Mouse (Mus musculus) cerebellum, adult 9-10 months (tissue): ENCODE data around the gene Plin4.
"Not testable (repeated sequence)": the region's sequence is repeated elsewhere in the genome, so short reads cannot be mapped to it uniquely, and the experiment has no call there.

ENCODE experiments used
- DNase-seq: peaks from one replicate; pipeline ENCODE4 v3.0.0; 2022

Plin4 gene

GRCm38 (mm10) chr17:56125276-56125630 is 15.7 kb upstream of the Plin4 start:
- DNase-seq = no peak

- no peak for DNase-seq
Observed at GRCm38 (mm10) chr17:56124377-56125275, 15.0 kb upstream of the Plin4 start.

GRCm38 (mm10) chr17:56123681-56124340 is 14.2 kb upstream of the Plin4 start:
- DNase-seq = no peak

- DNase-seq = no peak
Observed at GRCm38 (mm10) chr17:56123161-56123560, 13.6 kb upstream of the Plin4 start.

- no peak for DNase-seq
Observed at GRCm38 (mm10) chr17:56121826-56122225, 12.2 kb upstream of the Plin4 start, which contains the start of gene Lrg1. Gene Lrg1 (minus strand): TSS chr17:56122001.

DNA sequence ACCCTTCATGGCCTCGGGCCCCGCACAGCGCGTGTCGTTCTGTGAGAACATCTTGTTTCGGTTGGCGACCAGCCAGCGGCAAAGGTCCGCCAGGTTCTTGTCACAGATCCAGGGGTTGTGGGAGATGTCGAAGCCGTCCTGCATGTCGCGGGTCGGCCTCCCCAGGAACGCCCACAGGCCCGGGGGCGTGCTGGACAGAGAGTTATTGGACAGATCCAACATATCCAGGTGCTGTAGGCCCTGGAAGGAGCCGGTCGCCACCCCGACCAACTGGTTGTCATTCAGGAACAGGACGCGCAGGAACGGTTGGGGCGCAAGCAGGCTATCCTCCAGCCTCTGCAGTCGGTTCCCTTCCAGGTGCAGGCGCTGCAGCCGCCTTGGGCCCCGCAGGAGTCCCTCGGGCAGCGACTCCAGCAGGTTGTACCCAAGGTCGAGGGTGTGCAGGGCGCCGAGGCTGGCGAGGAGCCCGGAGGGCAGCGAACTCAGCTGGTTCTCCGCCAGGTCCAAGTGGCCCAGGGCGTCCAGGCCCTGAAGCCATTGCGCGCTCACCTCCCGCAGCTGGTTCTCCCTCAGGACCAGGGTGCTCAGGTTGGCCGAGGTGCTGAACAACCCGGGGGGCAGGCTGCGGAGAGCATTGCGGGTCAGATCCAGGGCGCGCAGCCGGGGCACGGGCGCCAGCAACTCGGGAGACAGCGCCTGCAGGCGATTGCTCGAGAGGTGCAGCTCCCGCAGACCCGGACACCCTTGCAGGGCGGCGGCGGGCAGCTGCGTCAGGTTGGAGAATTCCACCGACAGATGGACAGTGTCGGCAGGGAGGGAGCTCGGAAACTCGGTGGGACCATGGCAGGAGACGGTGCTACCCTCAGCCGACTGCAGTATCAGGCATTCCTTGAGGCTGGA is 10.6 kb upstream of the Plin4 start:
- no peak for DNase-seq

DNA sequence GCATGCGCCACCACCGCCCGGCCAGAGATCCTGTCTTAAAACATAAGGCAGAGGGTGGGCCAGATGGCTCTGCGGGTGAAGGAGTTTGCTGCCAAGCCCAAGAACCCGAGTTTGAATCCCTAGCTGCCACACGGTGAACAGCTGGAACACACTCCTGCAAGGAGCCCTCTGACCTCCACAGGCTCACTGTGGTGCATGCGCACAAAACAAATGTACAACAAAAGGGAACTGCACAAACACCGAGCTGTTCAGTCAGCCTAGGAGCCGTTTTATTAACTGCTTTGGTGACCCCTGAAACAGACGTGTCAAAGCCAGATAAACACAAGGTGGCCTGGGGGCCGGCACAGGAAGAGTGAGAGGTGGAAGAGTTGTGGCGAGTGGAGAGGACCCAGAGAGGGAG is 9.8 kb upstream of the Plin4 start:
- DNase-seq = no peak

DNA sequence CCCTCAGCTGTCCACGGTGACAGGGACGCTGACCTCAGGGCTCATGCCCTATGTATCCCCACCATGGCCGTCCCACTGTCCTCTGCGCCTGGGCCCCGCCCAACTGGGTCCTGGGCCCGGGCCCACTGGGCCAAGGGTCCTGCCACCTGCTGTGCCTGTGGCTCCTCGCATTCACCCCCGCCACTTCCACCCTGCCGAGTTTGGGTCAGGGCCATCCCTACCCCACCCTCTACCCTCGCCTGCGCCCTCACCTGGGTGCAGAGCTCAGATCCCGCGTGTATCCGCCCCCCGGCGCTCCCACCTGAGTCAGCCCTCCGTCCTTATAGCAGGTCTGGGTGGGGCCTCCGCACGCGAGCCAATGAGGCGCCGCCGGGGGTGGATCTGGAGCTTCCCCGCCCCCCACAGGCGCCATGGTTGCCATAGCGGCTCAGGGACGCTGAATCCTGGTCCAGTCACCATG is 7.7 kb upstream of the Plin4 start, which contains the start of gene Plin5:
Gene Plin5 (minus strand): TSS at position 346 of the 460 bp plus-strand sequence.
- no peak for DNase-seq

- no peak for DNase-seq
Observed at GRCm38 (mm10) chr17:56116193-56116592, 6.6 kb upstream of the Plin4 start.

DNA sequence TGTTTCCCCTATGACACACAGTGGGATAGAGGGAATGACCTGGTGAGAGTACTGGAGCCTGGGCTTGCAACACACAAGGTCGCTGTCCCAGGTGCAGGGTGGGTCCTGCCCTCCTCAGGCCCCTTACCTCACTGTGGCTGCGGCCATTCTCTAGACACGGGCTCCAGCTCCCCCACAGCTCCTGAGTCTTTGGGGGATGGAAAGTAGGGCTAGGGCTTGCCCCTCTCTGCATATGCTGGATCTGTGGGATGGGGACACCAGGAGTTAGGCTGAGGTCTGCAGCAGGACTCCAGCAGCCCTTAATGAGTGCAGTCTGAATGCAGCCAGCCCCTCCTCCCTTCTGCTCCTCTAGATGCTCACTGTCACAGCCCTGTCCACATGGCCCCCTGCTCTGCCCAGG is 3.1 kb upstream of the Plin4 start:
- no peak for DNase-seq

GRCm38 (mm10) chr17:56111864-56112263 is 2.3 kb upstream of the Plin4 start:
- peak; percentile 81 for DNase-seq

- no peak for DNase-seq
Observed at GRCm38 (mm10) chr17:56111021-56111420, 1.4 kb upstream of the Plin4 start.

DNA sequence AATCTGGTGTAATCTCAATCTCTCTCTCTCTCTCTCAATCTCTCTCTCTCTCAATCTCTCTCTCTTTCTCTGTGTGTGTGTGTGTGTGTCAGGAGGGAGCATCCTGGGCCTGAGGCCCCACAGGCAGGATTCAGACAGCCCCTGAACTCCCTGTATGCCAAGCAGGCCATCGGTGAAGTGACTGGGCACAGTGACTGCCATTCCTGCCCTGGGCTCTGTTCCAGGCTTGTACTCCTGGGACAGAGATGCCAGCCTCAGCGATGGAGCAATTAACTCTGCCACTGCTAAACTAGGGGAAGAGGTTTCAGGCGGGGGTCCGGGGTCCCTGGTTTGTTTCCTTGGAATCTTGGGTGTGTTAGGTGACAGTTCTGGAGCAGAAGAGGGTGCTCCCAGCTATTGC is 968 bp upstream of the Plin4 start:
- DNase-seq = no peak

DNA sequence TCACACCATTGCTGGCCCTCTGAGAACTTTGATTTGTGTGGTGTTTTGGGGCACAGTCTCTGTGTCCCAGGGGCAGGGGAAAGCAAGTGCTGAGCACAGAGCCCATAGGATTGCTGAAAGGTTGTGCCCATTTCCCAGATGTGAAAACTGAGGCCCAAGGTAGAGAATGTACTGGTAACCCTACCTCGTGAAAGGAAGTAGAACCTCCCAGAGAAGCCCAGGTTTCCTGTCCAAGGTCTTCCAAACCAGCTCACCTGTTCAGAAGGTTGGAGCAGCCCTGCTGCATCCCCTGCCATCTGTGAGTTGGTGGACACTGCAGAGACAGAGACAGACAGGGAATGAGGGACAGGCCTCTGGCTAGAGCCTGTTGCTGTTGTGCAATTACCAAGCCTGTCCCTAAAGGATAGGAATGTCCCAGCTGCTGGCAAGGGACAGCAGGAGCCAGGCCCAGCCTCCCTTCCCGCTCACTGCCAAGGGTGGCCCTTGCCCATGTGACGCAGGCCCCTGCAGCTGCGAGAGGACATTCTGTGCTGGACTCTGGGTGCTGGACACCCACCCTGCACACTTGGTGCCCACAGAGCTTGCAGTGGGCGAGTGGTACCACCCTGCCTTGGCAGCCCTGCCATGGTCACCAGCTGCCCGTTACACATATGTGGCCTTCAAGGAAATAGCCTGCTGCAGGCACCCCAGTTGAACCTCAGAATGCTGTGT is 1.1 kb downstream of the Plin4 start:
- no peak for DNase-seq

- DNase-seq = no peak
Observed at GRCm38 (mm10) chr17:56107736-56108135, 1.9 kb downstream of the Plin4 start.

DNA sequence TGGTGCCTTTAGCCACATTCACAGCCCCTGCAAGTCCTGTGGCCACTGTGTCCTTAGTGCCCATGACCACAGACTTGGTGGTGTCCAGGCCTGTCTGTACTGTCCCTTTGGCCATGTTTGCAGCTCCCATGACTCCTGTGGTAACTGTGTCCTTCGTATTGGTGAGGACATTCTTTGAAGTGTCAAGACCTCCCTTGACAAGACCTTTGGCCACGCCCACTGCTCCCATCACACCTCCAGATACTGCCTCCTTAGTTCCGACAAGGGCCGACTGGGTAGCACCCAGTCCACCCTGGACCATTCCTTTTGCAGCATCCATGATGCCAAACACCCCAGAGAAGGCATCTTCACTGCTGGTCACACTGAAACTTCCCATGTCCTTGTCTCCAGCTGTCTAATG is 2.6 kb downstream of the Plin4 start:
- no peak for DNase-seq

DNA sequence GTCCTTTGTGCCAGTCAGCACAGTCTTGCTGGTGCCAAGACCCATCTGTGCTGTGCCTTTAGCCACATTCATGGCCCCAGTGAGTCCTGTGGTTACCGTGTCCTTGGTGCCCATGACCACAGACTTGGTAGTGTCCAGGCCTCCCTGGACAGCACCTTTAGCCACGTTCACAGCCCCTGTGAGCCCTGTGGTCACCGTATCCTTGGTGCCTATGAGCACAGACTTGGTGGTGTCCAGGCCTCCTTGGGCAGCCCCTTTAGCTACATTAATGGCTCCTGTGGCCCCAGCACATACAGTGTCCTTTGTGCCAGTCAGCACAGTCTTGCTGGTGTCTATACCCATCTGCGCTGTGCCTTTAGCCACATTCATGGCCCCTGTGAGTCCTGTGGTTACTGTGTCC is 3.2 kb downstream of the Plin4 start:
- DNase-seq = not testable (repeated sequence)

GRCm38 (mm10) chr17:56104821-56105220 is 4.8 kb downstream of the Plin4 start:
- DNase-seq = not testable (repeated sequence)

DNA sequence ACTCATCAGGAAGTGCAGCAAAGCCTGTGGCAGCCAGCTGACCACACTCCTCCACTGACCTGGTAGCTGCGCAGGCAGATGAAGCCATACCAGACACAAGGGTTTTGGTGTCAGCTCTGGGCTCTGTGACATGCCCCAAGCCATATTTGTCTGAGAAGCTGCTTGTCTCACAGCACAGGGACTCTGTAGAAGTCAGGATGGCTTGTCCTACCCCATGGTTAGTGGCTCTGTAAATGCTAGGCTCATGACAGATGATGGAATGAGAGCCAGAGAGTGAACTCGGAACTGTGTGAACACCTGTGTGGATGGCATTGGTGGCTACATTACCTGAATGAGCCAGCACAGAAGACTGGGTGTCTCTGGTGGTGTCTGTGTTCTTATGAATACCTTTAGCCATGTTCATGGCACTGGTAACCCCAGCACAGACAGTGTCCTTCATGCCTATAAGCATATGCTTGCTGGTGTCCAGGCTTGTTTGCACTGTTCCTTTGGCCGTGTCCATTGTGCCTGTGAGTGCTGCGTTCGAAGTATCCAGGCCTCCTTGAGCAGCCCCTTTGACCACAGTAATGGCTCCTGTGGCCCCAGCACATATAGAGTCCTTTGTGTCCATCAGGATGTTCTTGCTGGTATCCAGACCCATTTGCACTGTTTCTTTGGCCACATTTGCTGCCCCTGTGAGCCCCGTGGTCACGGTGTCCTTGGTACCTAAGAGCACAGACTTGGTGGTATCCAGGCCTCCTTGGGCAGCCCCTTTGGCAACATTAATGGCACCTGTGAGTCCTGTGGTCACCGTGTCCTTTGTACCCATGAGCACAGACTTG is 5.9 kb downstream of the Plin4 start:
- DNase-seq = no peak

DNA sequence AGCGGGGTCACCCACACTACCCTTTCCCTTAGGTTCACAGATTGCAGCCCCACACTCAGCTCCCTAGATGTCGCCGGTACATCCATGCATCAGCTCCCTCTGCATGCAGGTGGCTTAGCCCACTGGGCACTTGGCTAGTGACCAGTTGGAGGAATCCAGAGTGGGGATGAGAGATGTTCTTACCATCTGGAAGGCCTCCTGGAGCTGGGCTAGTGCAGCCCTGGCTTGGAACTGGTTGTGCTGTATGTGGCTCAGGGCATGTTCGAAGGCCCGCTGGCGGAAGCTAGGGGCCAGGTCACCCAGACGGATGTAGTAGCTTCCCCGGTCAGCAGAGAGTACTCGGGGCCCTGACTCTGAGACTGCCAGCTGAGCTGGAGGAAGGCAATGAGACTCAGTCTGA is 6.7 kb downstream of the Plin4 start:
- no peak for DNase-seq

GRCm38 (mm10) chr17:56102158-56102557 is 7.4 kb downstream of the Plin4 start:
- DNase-seq = no peak
